Mouse (Mus musculus): ENCODE measurements around the gene Arhgap24.
A peak's percentile ranks its signal among the peaks of the same experiment; 100 is the strongest.
"Not testable (repeated sequence)": the region's sequence is repeated elsewhere in the genome, so short reads cannot be mapped to it uniquely, and the experiment has no call there.

The Arhgap24 gene

DNA sequence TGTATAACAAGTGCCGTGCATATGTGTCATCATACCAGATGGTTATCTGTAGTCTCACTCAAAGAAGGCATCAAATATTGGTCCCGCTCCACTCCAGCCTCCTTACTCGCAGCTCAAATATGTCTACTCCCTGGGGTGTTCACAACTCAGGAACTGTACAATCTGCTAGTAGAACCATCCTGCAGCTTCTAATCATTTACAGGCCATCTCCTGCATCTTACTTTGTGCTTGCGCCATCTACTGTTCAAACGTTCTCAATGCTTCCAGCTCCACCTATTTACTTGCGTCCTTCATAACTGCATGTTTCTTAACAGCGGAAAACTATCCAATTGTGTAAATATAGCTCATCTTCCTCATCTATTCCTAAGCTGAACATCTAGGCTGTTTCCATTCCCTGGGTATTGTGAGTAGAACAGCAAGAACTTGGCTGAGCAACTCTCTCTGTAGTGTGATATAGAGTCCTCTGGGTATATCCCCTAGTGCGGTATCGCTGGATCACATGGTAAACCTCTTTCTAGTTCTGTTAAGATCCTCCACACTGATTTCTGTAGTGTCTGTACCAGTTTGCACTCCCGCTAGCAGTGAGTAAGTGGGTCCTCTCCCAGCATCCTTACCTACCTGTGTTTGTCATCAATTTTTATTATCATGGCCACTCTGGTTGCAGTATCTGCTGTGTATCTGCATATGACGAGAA, 393.6 kb downstream of the Arhgap24 start:
- peak in 1 of 2 experiments; percentile 24 for DNase-seq (ENCODE audit: low spot score in 2 of 2)

DNA sequence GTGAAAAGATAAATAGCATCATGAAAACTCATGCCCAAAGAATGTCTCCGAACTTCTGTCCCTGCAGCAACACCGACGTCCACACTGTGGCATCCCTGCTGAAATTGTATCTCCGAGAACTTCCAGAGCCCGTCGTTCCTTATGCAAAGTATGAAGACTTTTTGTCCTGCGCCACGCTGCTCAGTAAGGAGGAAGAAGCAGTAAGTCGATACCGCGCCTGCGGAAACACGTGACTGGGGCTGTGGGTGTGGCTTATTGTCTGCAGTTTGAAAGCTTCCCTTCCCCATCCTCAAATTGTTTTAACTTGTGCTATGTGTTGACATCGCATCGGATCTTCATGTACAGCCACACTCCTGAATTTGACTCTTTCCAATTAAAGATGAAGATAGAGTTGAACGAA, 394.4 kb downstream of the Arhgap24 start:
- DNase-seq (ENCODE audit: low spot score in 2 of 2): no peak

- DNase-seq (ENCODE audit: low spot score in 2 of 2): no peak
Measured at GRCm38 (mm10) chr5:102888482-102889162, 407.4 kb downstream of the Arhgap24 start.

GRCm38 (mm10) chr5:102889163-102889488, 407.9 kb downstream of the Arhgap24 start:
- DNase-seq (ENCODE audit: low spot score in 2 of 2): no peak

GRCm38 (mm10) chr5:102892226-102892625, 411.0 kb downstream of the Arhgap24 start:
- no peak for DNase-seq (ENCODE audit: low spot score in 2 of 2)

DNA sequence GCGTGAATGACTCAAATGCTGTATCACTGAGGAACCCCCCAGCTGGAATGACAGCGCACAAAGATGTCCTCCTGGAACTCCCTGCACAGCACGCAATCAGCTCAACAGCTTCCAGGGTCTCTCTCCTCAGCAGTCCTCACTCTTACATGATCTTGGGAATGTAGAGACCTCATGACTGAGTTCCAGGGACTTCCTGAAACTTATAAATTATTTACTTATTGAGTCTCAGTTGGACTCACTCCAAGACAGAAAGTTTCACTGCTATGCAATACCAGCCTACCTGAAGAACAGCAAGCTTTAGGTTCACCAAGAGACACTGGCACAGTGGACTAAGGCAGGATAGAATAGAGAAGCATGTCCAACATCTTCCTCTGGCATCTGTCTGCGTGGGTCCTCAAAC, 417.1 kb downstream of the Arhgap24 start:
- no peak for DNase-seq (ENCODE audit: low spot score in 2 of 2)

GRCm38 (mm10) chr5:102899680-102900215, 418.6 kb downstream of the Arhgap24 start:
- no peak for DNase-seq (ENCODE audit: low spot score in 2 of 2)

GRCm38 (mm10) chr5:102901176-102901575, 420.0 kb downstream of the Arhgap24 start:
- no peak for DNase-seq (ENCODE audit: low spot score in 2 of 2)

- no peak for DNase-seq (ENCODE audit: low spot score in 2 of 2)
Measured at GRCm38 (mm10) chr5:102903487-102903886, 422.3 kb downstream of the Arhgap24 start.

DNA sequence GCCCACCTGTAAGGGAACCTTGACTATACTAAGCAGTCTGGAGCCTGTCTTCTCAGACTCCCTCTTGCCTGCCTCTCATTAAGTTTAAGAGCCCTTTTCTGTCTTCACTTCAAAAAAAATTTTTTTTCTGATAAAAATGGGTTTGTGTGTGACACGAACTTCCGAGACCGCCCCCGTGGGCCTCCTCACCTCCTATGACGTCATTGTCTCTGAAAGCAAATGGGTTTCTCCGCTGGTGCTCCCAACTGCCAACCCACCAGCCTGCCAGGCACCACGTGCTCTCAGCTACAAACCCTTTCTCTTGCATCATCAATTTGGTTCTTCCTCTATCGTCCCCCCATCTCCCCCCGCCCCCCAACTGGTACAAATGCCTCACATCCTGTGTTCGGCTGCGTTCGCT, 422.9 kb downstream of the Arhgap24 start:
- no peak for DNase-seq (ENCODE audit: low spot score in 2 of 2)

- no peak for DNase-seq (ENCODE audit: low spot score in 2 of 2)
Measured at GRCm38 (mm10) chr5:102905441-102906211, 424.4 kb downstream of the Arhgap24 start.

GRCm38 (mm10) chr5:102920199-102920598, 439.0 kb downstream of the Arhgap24 start:
- no peak for DNase-seq (ENCODE audit: low spot score in 2 of 2)

GRCm38 (mm10) chr5:102926786-102927185, 445.6 kb downstream of the Arhgap24 start:
- no peak for DNase-seq (ENCODE audit: low spot score in 2 of 2)

DNA sequence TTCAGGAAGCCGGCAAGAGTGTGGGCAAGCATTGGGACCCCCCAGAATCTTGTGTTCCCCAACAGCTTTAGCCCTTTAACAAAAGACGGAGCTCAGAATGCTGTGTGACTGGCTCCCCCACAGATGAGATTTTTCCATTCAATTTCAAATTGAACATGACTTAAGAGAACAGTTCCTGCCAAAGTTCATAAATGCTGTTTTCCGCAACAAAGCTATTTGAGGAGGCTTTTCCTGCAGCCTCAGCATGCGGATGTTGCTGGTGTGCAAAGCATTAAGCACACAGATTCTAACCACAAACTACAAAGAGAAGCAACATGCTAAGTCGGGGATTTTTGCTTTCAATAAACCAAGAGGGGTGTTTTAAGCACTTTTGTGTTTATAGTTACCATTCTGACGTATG, 449.0 kb downstream of the Arhgap24 start:
- DNase-seq (ENCODE audit: low spot score in 2 of 2): no peak

GRCm38 (mm10) chr5:102943864-102944630, 462.9 kb downstream of the Arhgap24 start:
- DNase-seq (ENCODE audit: low spot score in 2 of 2): not testable (repeated sequence)

DNA sequence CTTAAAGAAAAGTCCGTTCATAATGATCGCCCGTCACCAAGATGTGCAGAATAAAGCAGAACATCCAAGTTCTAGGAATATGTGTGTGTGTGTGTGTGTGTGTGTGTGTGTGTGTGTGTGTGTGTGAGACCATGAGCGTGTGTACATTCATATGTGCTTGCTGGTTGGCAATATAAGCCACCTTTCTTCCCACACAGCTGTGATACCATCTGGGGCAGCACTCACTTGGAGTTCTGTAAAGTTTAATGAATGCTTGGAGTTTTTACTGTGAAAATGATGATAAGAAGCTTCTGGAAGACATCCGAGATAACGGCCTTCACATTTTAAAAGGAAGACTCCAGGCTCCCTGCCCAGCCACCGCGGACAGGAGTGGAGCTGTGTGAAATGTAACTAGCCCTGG, 465.4 kb downstream of the Arhgap24 start:
- no peak for DNase-seq (ENCODE audit: low spot score in 2 of 2)

DNA sequence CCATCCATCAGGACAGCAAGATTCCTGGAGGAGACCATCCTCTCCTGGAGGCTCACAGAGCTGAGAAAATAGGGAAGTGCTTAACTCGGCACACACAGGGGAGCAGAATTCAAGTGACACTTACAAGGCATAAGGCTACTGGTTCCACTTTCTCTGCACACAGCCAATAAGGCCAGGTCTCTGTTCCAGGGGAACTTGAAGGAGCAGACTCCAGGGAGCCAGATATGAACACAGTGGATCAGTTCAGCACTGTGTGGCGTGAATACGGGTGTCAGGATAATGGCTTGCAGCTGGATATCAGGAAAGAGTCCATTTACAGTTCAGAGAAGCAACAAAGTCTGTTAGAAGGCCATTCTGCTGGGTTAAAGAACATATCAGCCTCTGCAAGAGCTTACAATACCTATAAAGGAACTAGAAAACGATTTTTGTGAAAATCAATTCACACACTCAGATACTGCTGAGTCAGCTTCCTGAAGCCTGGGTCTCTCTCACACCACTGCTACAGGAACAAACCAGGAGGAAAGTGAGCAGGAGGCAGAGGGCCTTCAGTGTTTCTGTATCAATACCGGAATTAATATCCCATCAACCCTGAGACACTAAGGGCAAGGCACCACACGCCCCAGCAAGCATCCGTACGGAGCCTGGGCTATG, 466.0 kb downstream of the Arhgap24 start:
- DNase-seq (ENCODE audit: low spot score in 2 of 2): no peak

Measured in urinary bladder, adult 18-20 months (tissue).